Mouse (Mus musculus): ENCODE data around the gene Sgf29.

Sgf29 gene

GRCm38 (mm10) chr7:126689021-126689420 lies 39.9 kb downstream of the Sgf29 start:
- DNase-seq, result no peak

GRCm38 (mm10) chr7:126690737-126691136 lies 41.6 kb downstream of the Sgf29 start:
- no peak for DNase-seq

- no peak for DNase-seq
Measured at GRCm38 (mm10) chr7:126691676-126692075, 42.6 kb downstream of the Sgf29 start.

- no peak for DNase-seq
Measured at GRCm38 (mm10) chr7:126692426-126692825, 43.3 kb downstream of the Sgf29 start.

- peak; percentile 82 for DNase-seq
Measured at GRCm38 (mm10) chr7:126693256-126693655, 44.1 kb downstream of the Sgf29 start.

DNA sequence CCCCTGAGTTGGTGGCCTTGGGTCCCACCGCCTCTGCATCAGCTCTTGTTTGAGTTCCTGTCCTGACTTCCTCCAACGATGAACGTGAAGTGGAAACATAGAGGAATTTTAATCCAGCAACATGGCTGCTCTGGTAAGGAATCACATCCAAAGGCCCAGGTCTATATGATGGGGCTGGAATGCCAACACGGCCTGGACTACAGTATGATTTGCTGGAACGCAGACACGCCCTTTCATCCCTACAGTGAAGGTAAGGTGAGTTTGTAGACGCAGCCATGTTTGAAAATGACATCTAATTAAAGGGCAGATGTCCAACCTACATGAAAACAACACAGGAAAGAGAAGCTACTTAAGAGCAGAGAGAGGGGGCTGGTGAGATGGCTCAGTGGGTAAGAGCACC lies 44.7 kb downstream of the Sgf29 start:
- DNase-seq, result no peak

GRCm38 (mm10) chr7:126694441-126695051 lies 45.4 kb downstream of the Sgf29 start:
- DNase-seq, result peak; percentile 31

DNA sequence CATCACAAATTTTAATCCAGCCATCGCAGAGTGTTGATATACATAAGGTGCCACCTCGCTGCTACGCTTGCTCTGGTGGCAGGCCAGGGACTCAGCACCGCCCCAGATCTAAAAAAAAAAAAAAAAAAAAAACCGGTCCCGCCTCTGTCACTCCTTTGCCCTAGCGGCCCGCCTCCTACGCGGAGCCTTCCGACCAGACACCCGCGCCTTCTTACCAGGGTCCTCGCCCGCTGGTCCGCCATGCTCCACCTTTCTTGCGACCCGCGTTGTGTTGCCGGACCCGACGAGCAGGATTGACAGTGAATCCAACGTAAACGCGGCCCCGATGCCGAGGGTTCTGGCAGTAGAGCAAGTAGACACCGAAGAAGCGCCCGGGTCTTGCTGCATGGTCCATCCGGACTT lies 46.1 kb downstream of the Sgf29 start, which contains the start of gene Bola2:
Gene Bola2 (plus strand): TSS at position 192 of the 402 bp plus-strand sequence.
- peak; percentile 79 for DNase-seq

DNA sequence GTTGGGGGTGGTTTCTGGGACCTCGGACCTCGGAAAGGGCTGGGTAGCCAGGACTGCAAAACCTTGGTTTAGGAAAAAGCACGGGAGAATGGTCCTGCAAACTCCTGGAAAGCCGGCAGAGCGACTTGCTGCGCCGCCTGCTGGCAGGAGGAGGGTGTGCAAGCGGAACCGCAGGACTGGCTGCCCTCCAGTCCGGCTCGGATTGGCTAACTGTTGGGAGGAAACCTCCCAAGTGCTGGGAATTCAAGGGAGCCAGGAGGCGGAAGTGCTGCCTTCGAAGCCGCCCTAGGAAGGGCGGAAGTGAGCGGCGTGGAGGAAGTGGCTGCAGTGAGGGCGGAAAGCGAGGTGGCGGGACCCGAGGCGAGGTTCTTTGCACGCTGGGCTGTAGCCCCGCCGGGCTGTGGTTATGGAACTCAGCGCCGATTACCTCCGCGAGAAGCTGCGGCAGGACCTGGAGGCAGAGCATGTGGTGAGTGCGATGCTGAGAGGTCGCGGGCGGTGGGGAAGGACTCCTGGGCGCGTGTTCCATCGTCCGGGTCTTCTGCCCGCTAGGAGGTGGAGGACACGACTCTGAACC lies 46.6 kb downstream of the Sgf29 start, which contains the start of gene Slx1b:
Gene Slx1b (minus strand): TSS at position 154 of the 577 bp plus-strand sequence.
- DNase-seq, result peak; percentile 98

GRCm38 (mm10) chr7:126696303-126696702 lies 47.2 kb downstream of the Sgf29 start:
- DNase-seq, result no peak

GRCm38 (mm10) chr7:126696886-126697285 lies 47.8 kb downstream of the Sgf29 start:
- DNase-seq, result no peak

DNA sequence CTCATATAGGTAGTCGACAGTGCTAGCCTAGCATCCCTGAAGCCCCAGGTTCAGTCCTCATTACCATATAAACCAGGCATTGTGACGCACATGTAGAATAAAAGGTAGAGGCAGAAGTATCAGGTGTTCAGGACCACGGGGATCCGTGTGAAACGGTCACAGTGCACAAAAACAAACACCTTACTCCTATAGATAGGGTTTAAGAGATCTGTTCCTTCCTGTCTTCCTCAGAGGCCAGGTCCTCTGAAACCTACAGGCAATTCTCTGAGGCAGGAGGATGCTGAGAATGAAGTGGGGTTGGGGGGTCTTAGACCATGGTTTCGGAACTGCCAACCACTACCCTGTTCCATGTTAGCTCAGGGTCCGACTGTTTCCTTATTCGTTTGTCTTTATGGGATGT lies 48.7 kb downstream of the Sgf29 start:
- DNase-seq, result no peak

DNA sequence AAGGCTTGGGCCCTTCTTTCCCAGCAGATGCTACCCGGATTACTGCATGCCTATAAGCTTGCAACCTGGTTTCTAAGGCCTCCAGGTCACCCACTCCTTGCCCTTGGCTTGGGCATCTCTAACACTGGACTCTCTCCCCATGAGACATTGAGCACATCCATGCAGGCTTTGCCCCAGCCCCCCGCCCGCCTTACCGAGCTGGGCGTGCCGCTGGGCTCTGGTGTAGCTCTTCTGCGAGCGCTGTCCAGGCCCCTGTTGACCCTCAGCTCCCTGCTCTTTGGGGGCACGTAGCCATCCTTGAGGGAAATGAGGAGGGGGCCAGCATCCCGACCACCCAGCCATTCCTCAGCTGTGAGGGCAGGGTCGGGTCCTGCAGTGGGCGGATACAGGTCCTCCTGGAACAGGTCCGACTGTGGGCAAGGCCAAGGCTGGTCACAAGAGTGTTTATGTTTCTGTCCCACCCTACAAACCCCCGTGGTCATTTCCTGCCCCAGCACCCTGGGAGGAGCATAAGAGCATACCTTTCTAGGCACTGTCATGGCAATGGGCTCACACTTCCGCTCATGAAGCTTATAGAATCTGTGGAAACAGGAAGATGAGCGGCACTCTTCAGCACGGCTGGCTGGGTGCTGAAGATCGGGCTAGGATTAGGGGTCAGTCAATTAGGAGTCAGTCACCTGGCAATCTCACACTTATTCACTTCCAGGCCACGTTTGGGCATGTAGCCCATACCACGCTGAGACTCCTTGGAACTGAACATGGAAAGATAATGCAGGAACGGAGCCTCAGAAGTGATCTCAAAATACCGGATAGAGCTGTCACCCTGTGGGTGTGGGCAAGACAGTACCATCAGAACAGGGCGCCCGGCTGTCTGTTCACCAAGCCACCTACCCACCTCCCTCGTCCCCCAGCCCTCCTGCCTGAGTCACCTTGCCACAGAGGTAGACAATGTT lies 51.2 kb downstream of the Sgf29 start:
- DNase-seq, result no peak

- peak; percentile 94 for DNase-seq
Measured at GRCm38 (mm10) chr7:126701070-126701469, 52.0 kb downstream of the Sgf29 start.

DNA sequence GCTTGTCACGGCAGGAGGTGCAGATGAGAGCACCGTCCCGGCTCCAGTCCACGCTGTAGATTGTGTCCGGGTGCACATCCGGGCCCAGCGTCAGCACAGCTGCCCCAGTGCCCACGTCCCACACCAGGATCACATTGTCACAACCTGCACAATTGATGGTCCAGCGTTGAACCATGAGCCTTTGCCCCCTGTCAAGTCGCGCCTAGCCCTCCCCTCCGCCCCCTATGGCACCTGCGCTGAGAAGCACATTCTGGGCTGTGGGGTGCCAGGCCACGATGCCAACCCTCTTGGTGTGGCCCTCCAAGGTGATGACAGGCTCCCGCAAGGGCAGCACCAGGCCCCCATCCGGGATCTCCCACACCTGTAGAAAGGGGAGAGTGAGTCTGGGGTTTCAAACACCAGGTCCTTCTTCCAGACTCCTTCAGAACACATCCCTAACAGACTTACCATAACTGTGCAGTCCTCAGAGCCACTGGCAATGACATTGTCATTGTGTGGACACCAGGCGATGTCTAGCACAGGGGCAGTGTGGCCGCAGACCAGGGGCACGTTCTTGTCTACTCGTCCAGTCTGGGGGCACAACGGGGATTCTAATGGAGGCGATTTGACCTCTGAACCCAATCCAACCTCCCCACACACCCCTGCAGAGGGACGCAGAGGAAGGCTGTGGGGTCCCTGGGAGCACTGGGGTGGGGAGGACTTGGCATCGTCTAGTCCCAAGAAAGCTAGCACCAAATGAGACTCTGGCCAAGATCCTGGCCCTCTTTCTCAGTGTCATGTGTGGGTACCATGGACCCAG lies 52.6 kb downstream of the Sgf29 start:
- no peak for DNase-seq

DNA sequence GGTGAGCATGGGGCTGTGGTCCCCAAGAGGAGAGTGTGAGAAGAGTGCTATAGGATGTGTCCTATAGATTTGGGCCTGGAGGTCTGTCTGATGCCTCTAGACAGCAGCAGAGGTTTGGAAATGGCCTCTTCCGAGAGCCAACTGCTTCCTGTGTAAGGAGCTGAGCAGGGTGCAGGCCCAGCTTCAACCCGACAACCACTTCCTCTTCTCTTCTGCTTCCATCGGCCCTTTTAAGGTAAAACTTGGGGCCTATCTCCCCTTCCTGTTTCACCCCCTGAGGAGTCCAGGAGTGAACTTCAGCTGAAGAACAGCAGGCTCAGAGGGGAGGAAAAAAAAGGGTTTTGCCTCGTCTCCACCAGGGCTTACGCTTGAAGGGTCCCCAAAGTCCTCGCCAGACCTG lies 53.2 kb downstream of the Sgf29 start:
- no peak for DNase-seq

DNA sequence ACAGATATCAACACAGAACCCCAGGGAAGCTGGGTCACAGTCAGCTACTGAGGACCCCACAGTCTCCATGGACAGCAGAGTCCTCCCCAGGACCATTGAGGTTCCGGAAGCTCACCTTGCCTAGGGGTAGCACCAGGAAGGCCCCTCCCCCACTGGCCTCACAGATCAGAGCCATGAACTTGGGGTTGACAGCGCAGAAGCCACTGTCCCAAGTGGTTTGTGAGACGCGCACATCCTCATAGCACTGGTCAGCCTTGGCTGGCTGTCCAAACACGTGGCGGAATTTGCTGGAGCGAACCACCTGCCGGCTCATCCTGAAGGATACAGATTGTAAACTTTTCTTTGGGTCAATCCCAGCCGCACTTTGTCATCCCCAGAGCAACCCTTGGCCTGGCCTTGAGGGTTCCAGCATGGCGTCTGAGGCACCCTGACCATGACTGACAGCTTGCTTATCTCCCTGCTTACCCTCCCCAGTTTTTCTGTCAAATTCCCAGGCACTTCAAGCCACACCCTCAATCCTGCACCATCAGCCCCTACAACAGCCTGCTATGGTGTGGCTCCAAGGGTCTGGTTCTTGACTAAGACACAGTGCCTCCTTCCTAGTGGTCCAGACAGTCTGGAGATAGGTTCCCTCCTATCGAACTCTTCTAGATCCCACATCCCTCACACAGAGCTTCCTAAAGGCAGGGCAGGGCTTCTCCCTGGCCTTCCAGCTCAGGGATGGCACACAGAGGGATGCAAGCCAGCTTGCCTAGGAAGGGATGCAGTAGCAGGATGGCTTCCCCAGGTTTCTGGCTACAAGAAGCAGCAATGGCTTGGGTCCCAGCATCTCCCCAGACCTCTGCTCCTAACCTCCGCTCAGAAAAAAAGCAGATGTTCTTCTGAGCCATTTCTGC lies 54.0 kb downstream of the Sgf29 start:
- no peak for DNase-seq

DNA sequence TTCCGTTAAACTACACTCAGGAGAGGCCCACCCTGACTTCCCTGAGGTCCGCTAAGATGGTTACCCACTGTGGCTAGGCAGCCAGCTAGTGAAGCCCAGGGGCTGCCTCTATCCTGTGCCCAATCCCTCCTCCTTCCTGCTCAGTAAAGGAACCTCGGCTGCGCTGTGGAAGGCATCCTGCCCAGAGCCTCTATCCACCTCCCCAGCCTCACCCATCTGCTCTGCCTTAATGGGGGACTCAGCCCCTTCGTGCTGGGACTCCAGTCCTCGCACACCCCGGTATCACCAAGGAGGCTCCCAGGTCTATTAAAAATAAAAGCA lies 54.6 kb downstream of the Sgf29 start:
- no peak for DNase-seq

DNA sequence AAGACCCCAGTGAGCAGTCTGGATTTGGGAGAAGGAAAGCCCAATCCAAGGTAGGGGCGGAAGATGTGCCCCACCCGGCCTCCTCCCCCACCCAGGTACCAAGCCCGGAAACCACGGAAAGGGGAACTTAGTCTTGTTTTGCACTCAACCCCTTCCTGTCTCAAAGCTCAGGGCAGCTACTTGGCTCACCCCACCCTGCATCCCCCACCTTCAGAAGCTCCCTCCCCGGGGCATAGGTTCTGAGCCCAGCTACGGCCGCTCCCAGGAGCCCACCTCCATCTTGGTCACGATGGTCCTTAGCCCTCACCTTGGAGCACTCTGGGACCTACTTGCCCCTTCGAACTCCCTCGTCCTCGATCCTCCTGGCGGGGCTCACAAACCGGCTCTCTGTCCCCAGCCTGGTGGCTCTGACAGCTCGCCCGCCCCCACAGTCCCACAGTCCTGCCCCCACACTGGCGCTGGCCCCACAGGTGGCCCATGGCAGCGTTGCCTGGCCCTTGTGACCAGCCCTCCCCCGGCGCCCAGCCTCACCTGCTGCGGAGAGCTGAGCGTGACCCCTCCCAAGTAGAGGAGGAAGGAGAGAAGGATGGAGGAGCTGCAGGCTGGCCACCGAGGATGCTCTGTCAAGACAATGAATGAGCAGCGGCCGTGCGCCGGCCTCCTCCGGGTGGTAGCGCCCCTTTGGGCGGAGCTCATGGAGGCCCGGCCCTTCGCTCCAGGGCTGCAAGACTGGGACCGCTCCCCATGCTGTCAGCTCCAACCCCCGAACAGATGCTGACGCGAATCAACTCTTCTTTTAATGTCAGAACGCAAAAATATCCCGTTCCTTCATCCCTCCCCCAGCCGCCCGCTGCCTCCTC lies 55.2 kb downstream of the Sgf29 start:
- peak; percentile 86 for DNase-seq

DNA sequence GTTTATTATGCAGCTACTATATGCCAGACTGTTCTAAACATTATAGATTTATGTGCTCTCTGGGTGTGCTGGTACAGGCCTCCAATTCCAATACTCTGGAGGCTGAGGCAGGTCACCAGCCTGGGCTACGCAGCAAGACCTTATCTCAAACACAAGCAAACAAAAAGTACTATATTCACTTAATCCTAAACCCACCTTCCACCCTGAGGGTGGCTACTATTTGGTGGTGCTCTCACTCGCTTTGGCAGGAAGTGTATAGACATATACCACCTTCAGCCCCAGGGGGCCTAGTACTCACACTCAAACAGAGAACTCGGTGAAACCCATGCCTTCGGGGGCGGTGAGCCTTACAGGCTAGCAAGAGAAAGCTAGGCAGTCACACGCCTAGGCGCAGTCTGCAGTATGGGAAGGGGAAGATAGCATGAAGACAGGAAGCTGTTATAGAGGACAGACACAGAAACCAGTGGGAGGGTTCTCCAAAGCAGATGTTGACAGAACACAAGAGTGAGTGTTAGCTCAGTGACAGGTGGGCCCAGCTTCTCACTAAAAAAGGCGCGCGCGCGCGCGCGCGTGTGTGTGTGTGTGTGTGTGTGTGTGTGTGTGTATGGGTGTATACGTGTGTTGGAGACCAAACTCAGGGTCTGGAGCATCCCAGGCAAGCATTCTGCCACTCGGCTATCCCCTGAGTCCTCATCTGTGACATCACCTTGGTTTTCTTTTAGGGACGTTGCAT lies 58.5 kb downstream of the Sgf29 start, which contains the start of gene Coro1a:
Gene Coro1a (minus strand): TSS at position 346 of the 733 bp plus-strand sequence.
- DNase-seq, result no peak
